Mouse (Mus musculus) ES-E14 (cell line): ENCODE data around the gene Col7a1.

Experiments
- HCFC1 ChIP-seq: IDR thresholded peaks from 2 replicates; pipeline ENCODE4 v1.6.1; 2012; ENCODE audit warnings: low read length, inconsistent platforms, borderline replicate concordance; ENCODE audit not compliant: insufficient read depth
- MAFK ChIP-seq: IDR thresholded peaks from 2 replicates; pipeline ENCODE4 v1.6.1; 2014; ENCODE audit warnings: mild to moderate bottlenecking, low read depth, low read length, inconsistent platforms; ENCODE audit not compliant: insufficient read depth
- ZC3H11A ChIP-seq: IDR thresholded peaks from 2 replicates; pipeline ENCODE4 v1.6.1; 2012; ENCODE audit warnings: low read depth, mild to moderate bottlenecking, inconsistent platforms, low read length, borderline replicate concordance

DNA sequence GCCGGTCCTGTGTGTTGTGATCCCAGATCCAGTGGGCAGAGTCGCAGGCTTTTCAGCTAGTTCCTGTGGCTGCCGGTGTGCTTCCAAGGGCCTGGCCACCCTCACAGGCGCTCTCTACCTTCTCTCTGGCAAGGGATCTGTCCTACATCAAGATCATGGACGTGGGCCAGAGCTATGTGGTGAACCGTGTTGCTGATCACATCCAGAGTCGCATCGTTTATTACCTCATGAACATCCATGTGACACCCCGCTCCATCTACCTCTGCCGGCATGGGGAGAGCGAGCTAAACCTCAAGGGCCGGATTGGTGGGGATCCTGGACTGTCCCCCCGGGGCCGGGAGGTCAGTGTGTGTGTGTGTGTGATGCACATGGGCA is 56.9 kb downstream of the Col7a1 start:
- TF ChIP-seq ZC3H11A (no peak), MAFK (no peak), HCFC1 (no peak)
